Mouse (Mus musculus): ENCODE data around the gene Ano6.

GRCm38 (mm10) chr15:95802140-95802539, 11.5 kb downstream of the Ano6 start:
- TF ChIP-seq CTCF (IDR thresholded peaks at IDR 0.05; ENCODE audit: control insufficient read depth, insufficient read depth, low read length) (no peak), POLR2A (IDR thresholded peaks at IDR 0.05; ENCODE audit: borderline replicate concordance, control insufficient read depth, low read depth, low read length) (no peak)

Data from bone marrow, adult 2 months (tissue).